Mouse (Mus musculus) liver, postnatal 0 days (tissue): ENCODE measurements around the gene Mvk. TPM values are rescaled to one million over a fixed set of nuclear protein-coding genes. Genes with fewer than 3 reads are reported as not detected.

Source experiments
- ATAC-seq: fragments of 200-750 bp; cut with Nextera tagmentation; 2 replicates; pipeline ENCODE4 v1.8.0; 2017; ENCODE audit warnings: mild to moderate bottlenecking, moderate library complexity
- DNase-seq: peaks from one replicate; pipeline ENCODE4 v3.0.0-alpha.2; 2016
- H3K27ac ChIP-seq: fragments of 300-500 bp; sonication (generic); 2 replicates; pipeline ENCODE4 v1.5.1; 2014; ENCODE audit warnings: antibody characterized with exemption, moderate library complexity, mild to moderate bottlenecking, low read depth
- H3K27me3 ChIP-seq: fragments of 300-500 bp; sonication (generic); 2 replicates; pipeline ENCODE4 v1.6.1; 2014; ENCODE audit warnings: low read length, control low read depth, mixed read lengths; ENCODE audit not compliant: insufficient read depth
- H3K36me3 ChIP-seq: fragments of 300-500 bp; sonication (generic); replicated peaks from 2 replicates; pipeline ENCODE4 v1.6.1; 2014; ENCODE audit warnings: mild to moderate bottlenecking, control low read depth, low read length, moderate library complexity, mixed read lengths; ENCODE audit not compliant: insufficient read depth
- H3K4me1 ChIP-seq: fragments of 300-500 bp; sonication (generic); 2 replicates; pipeline ENCODE4 v1.6.1; 2014; ENCODE audit warnings: antibody characterized with exemption, mild to moderate bottlenecking, control low read depth; ENCODE audit not compliant: insufficient read depth
- H3K4me2 ChIP-seq: fragments of 300-500 bp; sonication (generic); 2 replicates; pipeline ENCODE4 v1.6.1; 2014; ENCODE audit warnings: low read depth, mild to moderate bottlenecking, low read length, moderate library complexity, mixed read lengths
- H3K4me3 ChIP-seq: fragments of 300-500 bp; sonication (generic); 2 replicates; pipeline ENCODE4 v1.5.1; 2014; ENCODE audit warnings: low read depth, low read length
- H3K9ac ChIP-seq: fragments of 300-500 bp; sonication (generic); replicated peaks from 2 replicates; pipeline ENCODE4 v1.6.1; 2014; ENCODE audit warnings: mild to moderate bottlenecking, moderate library complexity
- H3K9me3 ChIP-seq: fragments of 300-500 bp; sonication (generic); 2 replicates; pipeline ENCODE4 v1.6.1; 2016; ENCODE audit warnings: mild to moderate bottlenecking, control low read depth, low read length, mixed read lengths
- CTCF ChIP-seq: sonication (generic); IDR thresholded peaks from 2 replicates; pipeline ENCODE4 v1.5.1; 2016; ENCODE audit warnings: antibody characterized with exemption, low read depth
- EP300 ChIP-seq: IDR thresholded peaks from 2 replicates; pipeline ENCODE4 v1.6.1; 2016; ENCODE audit warnings: antibody characterized with exemption, low read depth, mild to moderate bottlenecking
- WGBS: fragments of 180-500 bp; shearing (Covaris S2); extraction: QIAGEN DNeasy Blood & Tissue Kit; methylation state at CpG from one replicate; pipeline ENCODE4 v1.1.7; 2014; ENCODE audit not compliant: insufficient replicate concordance; 5-methylcytosine and 5-hydroxymethylcytosine counted together
- polyA plus RNA-seq: library from polyadenylated mRNA; unstranded; fragments of >200 nt; fragmentation: Nextera tagmentation; extraction: Ambion mirVana; gene quantifications from 2 replicates; pipeline ENCODE4 v1.2.1, GENCODE M21; 2015

The Mvk gene
- polyA plus RNA-seq, 1 experiment from 2014 or later, result 9.4 TPM

- no peak for DNase-seq
- no peak for TF ChIP-seq CTCF
- TF ChIP-seq EP300, result no peak
- no peak overlapping the region for H3K9ac ChIP-seq
- no peaks in the 10 kb centered on the region for H3K27me3 ChIP-seq
- H3K4me2 ChIP-seq, result no peak overlapping the region
- ATAC-seq, result no peak
- no peak overlapping the region for H3K4me3 ChIP-seq
- H3K27ac ChIP-seq, result no peak overlapping the region
- H3K9me3 ChIP-seq, result no peaks in the 10 kb centered on the region
- 26% methylated on average over 5 of the region's 5 CpGs for WGBS
- peaks cover 24% of the 10 kb centered on the region for H3K36me3 ChIP-seq
- peaks cover 6% of the 10 kb centered on the region; the same call in 1 of the 2 replicates for H3K4me1 ChIP-seq
These were observed 21.5 kb upstream of the Mvk start for GRCm38 (mm10) chr5:114422591-114422990.

- no peaks in the 10 kb centered on the region for H3K27me3 ChIP-seq
- ATAC-seq (no peak), DNase-seq (no peak)
- H3K9ac ChIP-seq, result no peak overlapping the region
- TF ChIP-seq EP300, result no peak
- no peak for TF ChIP-seq CTCF
- H3K9me3 ChIP-seq, result no peaks in the 10 kb centered on the region
- no peak overlapping the region for H3K4me2 ChIP-seq
- H3K27ac ChIP-seq, result no peak overlapping the region
- peaks cover 6% of the 10 kb centered on the region; the same call in 1 of the 2 replicates for H3K4me1 ChIP-seq
- H3K4me3 ChIP-seq, result no peak overlapping the region
- peaks cover 17% of the 10 kb centered on the region for H3K36me3 ChIP-seq
- 85% methylated on average over 5 of the region's 5 CpGs for WGBS
These were observed 20.1 kb upstream of the Mvk start for GRCm38 (mm10) chr5:114423961-114424360.

- ATAC-seq (no peak), DNase-seq (no peak)
- Histone ChIP-seq H3K9me3 (no peaks in the 10 kb centered on the region), H3K4me2 (no peak overlapping the region), H3K27me3 (no peaks in the 10 kb centered on the region), H3K36me3 (no peaks in the 10 kb centered on the region), H3K4me3 (no peak overlapping the region), H3K27ac (no peak overlapping the region), H3K9ac (no peak overlapping the region), H3K4me1 (peaks cover 5% of the 10 kb centered on the region; the same call in 1 of the 2 replicates)
- WGBS, result 68% methylated on average over 6 of the region's 6 CpGs
- TF ChIP-seq CTCF (no peak), EP300 (no peak)
These were observed 17.3 kb upstream of the Mvk start for GRCm38 (mm10) chr5:114426732-114427131.

- H3K4me3 ChIP-seq, result no peak overlapping the region
- TF ChIP-seq CTCF (no peak), EP300 (no peak)
- H3K4me2 ChIP-seq, result no peak overlapping the region
- H3K36me3 ChIP-seq, result no peaks in the 10 kb centered on the region
- no peaks in the 10 kb centered on the region for H3K27me3 ChIP-seq
- H3K4me1 ChIP-seq, result no peaks in the 10 kb centered on the region
- no peaks in the 10 kb centered on the region for H3K9me3 ChIP-seq
- WGBS, result 73% methylated on average over 18 of the region's 18 CpGs
- no peak for ATAC-seq
- no peak for DNase-seq
- no peak overlapping the region for H3K27ac ChIP-seq
- no peak overlapping the region for H3K9ac ChIP-seq
These were observed 15.4 kb upstream of the Mvk start for GRCm38 (mm10) chr5:114428621-114429020.

- 77% methylated on average over 7 of the region's 7 CpGs for WGBS
- Histone ChIP-seq H3K36me3 (no peaks in the 10 kb centered on the region), H3K4me2 (no peak overlapping the region), H3K9ac (no peak overlapping the region), H3K27me3 (no peaks in the 10 kb centered on the region), H3K4me3 (no peak overlapping the region), H3K9me3 (no peaks in the 10 kb centered on the region), H3K27ac (no peak overlapping the region), H3K4me1 (no peaks in the 10 kb centered on the region)
- no peak for ATAC-seq
- DNase-seq, result no peak
- no peak for TF ChIP-seq CTCF
These were observed 14.3 kb upstream of the Mvk start for GRCm38 (mm10) chr5:114429781-114430180.

GRCm38 (mm10) chr5:114434359-114434758 lies 9.7 kb upstream of the Mvk start:
- Histone ChIP-seq H3K4me1 (no peaks in the 10 kb centered on the region), H3K9ac (no peak overlapping the region), H3K36me3 (peaks cover 4% of the 10 kb centered on the region; the same call in 1 of the 2 replicates), H3K27ac (no peak overlapping the region), H3K4me2 (no peak overlapping the region), H3K4me3 (no peak overlapping the region), H3K27me3 (no peaks in the 10 kb centered on the region), H3K9me3 (no peaks in the 10 kb centered on the region)
- ATAC-seq (no peak), DNase-seq (no peak)
- 81% methylated on average over 8 of the region's 8 CpGs for WGBS
- TF ChIP-seq CTCF (no peak), EP300 (no peak)

- WGBS, result 78% methylated on average over 14 of the region's 14 CpGs
- no peak overlapping the region for H3K4me2 ChIP-seq
- no peak overlapping the region for H3K9ac ChIP-seq
- H3K36me3 ChIP-seq, result peaks cover 4% of the 10 kb centered on the region; the same call in 1 of the 2 replicates
- no peak for ATAC-seq
- TF ChIP-seq CTCF (no peak), EP300 (no peak)
- H3K27ac ChIP-seq, result no peak overlapping the region
- no peak for DNase-seq
- H3K9me3 ChIP-seq, result no peaks in the 10 kb centered on the region
- H3K4me3 ChIP-seq, result no peak overlapping the region
- H3K27me3 ChIP-seq, result no peaks in the 10 kb centered on the region
- no peaks in the 10 kb centered on the region for H3K4me1 ChIP-seq
These were observed 8.5 kb upstream of the Mvk start for GRCm38 (mm10) chr5:114435588-114435987.
